Mouse (Mus musculus) inflammation-experienced regulatory T-cells, adult 6 months (primary cell): ENCODE measurements around the gene Tuba4a. TPM values are rescaled to one million over a fixed set of nuclear protein-coding genes. Genes with fewer than 3 reads are reported as not detected.

Experiments used
- ATAC-seq: one replicate; pipeline ENCODE4 v1.8.0; 2017
- polyA plus RNA-seq, 3 experiments: library from polyadenylated mRNA; unstranded; fragments of 100-300 nt; shearing (Covaris generic); gene quantifications; one replicate each; pipeline ENCODE4 v1.2.1; 2017

Gene Tuba4a
- polyA plus RNA-seq, 3 experiments from 2014 or later = 116 to 151 (median 123) TPM

- ATAC-seq = peak; percentile 92
Observed at GRCm38 (mm10) chr1:75210136-75211087, 9.3 kb downstream of the Tuba4a start, which contains the start of the genes Glb1l and Stk16. Glb1l (minus strand) TSS chr1:75210813. Stk16 (plus strand) TSS chr1:75210838.

- no peak for ATAC-seq
Observed at GRCm38 (mm10) chr1:75208967-75209678, 10.5 kb downstream of the Tuba4a start.

DNA sequence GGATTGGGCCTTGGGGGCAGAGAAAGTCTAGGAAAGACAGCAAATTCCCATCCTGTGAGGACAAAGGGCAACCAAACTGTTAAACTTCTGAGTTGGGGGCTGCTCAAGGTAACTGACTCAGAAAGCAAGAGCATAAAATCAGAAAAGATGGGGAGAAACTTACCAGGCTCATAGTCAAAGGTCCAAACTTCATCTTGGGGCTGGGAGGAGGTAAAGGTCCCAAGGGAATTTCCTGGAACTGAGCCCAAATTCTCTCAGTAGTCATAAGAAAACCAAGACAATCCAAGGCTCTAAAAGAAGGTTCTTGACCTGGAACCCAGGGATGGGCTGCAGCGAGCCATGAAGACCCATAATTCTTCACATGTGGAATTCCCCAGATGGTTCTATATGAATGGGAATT, 18.4 kb downstream of the Tuba4a start:
- no peak for ATAC-seq

DNA sequence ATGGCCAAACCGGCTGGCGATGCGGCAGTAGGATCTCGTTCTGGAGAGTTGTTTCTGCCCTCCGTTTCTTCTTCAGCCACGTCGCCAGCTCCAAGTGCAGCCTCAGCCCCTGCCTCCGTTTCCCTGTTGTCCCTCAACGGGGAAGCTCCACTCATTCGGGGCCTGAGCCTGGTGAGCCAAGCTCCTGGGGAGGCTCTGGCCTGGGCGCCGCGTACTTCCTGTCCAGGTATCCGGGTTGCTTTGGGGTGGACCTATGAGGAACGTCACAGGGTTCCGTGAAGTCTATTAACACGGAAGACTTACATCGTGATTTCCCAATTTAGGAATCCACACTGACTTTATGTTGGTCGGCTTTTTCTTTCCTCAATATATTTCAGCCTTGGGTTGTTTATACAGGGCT, 27.2 kb downstream of the Tuba4a start:
- no peak for ATAC-seq

- ATAC-seq = peak; percentile 100
Observed at GRCm38 (mm10) chr1:75191622-75192402, 27.9 kb downstream of the Tuba4a start, which contains the start of the genes Ankzf1 and Atg9a. Ankzf1 (plus strand) TSS chr1:75192151. Atg9a (minus strand) TSS chr1:75192196.

DNA sequence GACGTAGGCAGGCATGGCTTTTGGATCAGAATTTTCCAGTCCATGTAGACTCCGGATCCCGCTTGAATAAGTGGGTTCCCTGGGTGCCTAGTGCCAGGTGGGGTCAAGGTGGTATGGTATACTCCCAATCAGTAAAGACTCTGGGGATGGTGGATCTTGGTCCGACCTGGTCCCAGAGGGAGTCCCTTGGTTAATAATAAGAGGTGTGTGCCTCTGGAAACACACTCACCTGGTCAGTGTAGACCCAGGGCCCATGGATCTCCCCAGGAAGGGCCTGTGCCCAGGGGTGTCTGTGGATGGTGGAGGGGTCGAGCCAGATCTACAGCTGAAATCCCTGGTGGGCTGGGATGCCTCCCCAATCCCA, 28.4 kb downstream of the Tuba4a start:
- no peak for ATAC-seq

- ATAC-seq = no peak
Observed at GRCm38 (mm10) chr1:75190577-75190976, 29.1 kb downstream of the Tuba4a start.

DNA sequence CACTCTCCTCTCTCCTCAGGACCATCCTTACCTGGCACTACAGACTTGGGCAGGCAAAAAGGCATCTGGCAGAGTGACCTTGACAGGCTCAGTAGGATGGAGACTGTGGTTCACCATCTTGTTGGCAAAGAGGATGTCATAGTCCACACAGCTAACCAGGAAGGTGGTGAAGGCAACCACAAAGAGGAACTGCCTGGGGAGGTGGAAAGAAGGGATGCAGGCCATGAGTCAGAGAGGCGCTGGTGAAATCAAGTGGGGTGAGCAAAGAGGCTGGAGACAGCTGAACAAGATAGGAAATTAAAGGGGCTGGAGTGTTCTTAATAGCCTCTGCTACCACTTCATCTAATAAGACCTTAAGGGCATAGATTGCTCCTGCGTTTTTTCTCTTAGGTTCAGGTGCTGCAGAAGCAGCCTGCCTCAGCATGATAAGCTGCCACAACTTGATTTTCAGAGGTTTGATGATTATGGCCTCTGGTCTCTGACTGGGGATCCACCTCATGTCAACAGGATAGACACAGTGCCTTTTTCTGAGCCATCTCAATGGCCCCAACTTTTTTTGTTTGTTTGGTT, 31.7 kb downstream of the Tuba4a start:
- no peak for ATAC-seq

DNA sequence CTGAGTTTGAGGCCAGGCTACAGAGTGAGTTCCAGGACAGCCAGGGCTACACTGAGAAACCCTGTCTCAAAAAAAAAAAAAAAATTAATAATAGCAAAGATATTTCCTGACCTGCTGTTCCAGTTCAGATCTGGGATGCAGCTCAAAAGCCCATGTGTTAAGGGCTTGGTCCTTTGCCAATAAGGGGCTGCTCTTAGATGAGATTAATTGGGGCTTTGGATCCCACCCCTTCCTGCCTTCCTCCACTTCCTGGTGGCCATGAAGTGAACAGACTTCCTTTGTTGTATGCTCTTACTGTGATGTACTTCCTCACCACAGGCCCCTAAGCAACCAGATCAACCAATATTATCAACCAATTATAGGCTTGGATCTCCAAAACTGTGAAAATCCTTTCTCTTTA, 32.5 kb downstream of the Tuba4a start:
- no peak for ATAC-seq

DNA sequence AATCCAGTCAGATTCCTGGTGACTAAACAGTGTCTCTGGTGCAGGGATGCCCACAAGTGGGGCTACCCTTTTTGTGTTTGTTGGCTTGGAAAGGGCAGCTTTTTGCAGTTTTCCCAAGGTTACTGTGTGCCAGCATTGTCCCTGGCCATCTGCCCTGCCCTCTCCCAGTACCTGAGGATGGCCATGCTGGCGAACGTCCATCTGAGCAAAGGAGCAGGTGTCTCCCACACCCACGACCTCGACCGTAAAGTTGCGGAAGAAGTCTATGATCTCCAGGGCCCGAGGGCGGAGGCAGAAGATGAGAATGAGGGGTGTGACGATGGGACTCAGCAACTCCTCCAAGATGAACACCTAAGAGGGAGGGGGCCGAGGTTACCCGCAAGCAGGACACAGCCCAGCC, 34.2 kb downstream of the Tuba4a start:
- no peak for ATAC-seq

GRCm38 (mm10) chr1:75182160-75182559, 37.5 kb downstream of the Tuba4a start:
- ATAC-seq = no peak

- ATAC-seq = no peak
Observed at GRCm38 (mm10) chr1:75181377-75181870, 38.2 kb downstream of the Tuba4a start.

GRCm38 (mm10) chr1:75180741-75181140, 38.9 kb downstream of the Tuba4a start:
- ATAC-seq = no peak

DNA sequence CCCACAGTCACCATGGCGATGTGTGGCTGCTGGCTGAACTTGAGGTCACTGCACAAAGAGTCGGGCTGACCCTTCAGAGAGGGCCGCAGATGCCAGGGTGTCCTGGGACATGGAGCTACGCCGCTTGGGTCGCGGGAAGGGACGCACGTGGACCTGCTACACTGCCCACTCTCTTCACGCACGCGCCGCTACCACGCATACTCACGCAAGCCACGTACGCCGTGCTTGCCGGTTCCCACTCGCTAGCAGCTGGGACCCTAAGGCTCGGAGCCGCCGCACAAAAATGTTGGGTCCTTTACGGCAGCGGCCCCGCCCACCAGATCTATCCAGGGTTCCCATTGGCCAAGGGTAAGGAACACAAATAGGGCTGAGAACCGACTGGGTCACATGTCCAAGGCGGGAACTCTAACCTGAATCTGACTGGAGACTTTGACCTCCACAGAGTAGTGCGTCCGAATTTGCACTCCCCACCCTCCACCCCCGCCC, 39.5 kb downstream of the Tuba4a start, which contains the start of gene Abcb6:
Gene Abcb6, minus strand, starts transcription at position 288 of the 486 bp plus-strand sequence.
- peak; percentile 88 for ATAC-seq

GRCm38 (mm10) chr1:75179334-75180104, 40.1 kb downstream of the Tuba4a start:
- ATAC-seq = peak; percentile 32

DNA sequence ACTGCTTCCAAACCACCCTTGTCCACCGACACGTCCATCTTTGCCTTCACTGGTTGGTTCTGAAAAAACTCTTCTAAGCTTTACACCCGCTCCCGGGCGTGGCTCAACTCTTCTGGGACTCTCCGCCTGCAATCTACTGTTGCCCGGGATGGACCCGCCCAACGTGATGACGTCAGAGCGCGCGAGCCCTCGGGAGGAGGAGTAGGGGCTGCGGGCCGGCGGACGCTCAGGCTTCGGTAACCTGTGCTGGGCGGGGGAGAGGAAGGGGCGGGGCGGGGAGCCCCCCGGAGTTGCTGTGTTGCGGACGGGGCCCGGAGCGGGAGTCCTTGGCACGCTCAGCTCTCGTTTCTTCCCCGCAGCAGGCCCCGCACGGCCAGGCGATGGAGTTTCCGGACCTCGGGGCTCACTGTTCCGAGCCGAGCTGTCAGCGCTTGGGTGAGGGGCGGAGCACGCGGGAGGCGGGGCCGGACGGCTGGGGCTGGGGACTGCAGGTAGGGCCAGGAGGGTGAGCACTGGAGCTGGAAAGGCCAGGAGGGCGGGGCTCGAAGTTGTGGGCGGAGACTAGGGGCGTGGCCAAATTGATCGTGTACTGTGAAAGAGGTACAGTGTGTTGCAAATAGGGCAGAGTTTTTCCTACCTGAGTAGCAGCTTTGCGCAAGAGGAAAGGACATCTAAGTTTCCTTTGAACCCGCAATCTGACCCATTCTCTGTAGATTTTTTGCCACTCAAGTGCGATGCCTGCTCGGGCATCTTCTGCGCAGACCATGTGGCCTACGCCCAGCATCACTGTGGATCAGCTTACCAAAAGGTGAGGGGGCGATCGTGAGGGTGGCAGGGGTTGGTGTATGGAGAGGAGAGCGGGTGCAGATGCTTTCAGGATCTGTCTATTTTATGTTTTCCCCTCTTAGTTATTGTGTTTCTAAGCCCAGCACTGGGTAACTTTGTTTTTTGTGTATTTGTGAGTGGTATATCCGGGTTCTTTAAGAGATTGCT, 50.9 kb downstream of the Tuba4a start, which contains the start of gene Zfand2b:
Gene Zfand2b, plus strand, starts transcription at position 175 of the 993 bp plus-strand sequence.
- ATAC-seq = peak; percentile 91

DNA sequence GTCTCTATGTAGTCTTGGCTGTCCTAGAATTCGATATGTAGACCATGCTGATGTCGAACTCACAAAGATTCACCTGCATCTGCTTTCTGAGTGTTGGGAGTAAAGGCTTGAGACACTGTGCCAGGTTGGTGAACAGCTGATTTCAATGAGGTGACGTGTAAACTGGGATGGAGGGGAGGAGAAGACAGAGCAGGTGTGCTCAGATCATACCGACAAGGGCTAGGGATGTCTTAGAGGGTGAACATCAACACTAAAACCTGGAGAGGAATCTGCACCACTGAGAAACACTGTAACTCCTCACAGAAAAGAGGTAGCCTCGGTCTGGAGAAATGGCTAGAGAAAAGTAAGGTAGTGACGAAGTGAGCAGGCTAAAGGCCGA, 51.6 kb downstream of the Tuba4a start:
- ATAC-seq = peak; percentile 4
